Mouse (Mus musculus): Measurements from ENCODE around the gene Fam81a. TPM values are rescaled to one million over a fixed set of nuclear protein-coding genes. Genes with fewer than 3 reads are reported as not detected.

The Fam81a gene
- total RNA-seq (2021): 10 to 100 TPM; 90.4 to 92.0 TPM
- long read RNA-seq, experiment 1, transcript Fam81a-201 (9 exons, 3,703 nt): major isoform, 39 of 67 reads
- long read RNA-seq, experiment 1, partial matches to known transcripts: 3 of 67 reads
- long read RNA-seq, experiment 1, other reads (novel, unspliced or antisense): 25 of 67 reads
- long read RNA-seq, experiment 2, transcript Fam81a-201 (9 exons, 3,703 nt): major isoform, 37 of 72 reads
- long read RNA-seq, experiment 2, partial matches to known transcripts: 1 of 72 reads
- long read RNA-seq, experiment 2, other reads (novel, unspliced or antisense): 34 of 72 reads

GRCm38 (mm10) chr9:70142460-70142859 lies at the start of gene Fam81a:
Fam81a (minus strand) TSS chr9:70142560.
- no peak for DNase-seq (ENCODE audit: low spot score in 2 of 2)
- Histone ChIP-seq H3K4me3 (peak within 1 kb of the TSS; percentile 89), H3K27ac (peak within 1 kb of the TSS; percentile 77)
- TF ChIP-seq CTCF (conservative IDR thresholded peaks at IDR 0.05): no peak

DNA sequence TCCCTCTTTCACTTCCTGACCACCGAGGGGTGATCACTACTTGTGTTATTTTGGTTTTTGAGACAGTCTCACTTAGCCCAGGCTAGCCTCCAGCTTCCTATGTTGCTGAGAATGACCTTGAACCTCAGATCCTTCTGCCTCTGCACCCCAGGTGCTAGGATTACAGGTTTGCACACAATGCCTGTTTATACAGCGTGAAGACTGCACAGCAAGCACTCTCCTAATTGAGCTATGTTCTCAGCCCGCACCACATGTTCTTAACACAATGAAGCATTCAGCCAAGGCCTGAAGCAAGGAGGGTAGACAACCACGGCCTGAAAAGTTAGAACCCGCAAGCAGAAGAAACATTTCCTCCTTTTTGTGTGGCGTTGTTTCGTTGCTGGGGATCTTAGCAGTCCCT lies 40.3 kb upstream of the Fam81a start:
- DNase-seq (ENCODE audit: low spot score in 2 of 2): no peak
- H3K4me3 ChIP-seq: no peak overlapping the region
- no peak overlapping the region for H3K27ac ChIP-seq
- TF ChIP-seq CTCF (conservative IDR thresholded peaks at IDR 0.05): no peak

GRCm38 (mm10) chr9:70181719-70182118 lies 39.4 kb upstream of the Fam81a start:
- peak in 1 of 2 experiments; percentile 29 for DNase-seq (ENCODE audit: low spot score in 2 of 2)
- Histone ChIP-seq H3K4me3 (no peak overlapping the region; the same call in 1 of the 2 replicates), H3K27ac (no peak overlapping the region)
- TF ChIP-seq CTCF (conservative IDR thresholded peaks at IDR 0.05): no peak

DNA sequence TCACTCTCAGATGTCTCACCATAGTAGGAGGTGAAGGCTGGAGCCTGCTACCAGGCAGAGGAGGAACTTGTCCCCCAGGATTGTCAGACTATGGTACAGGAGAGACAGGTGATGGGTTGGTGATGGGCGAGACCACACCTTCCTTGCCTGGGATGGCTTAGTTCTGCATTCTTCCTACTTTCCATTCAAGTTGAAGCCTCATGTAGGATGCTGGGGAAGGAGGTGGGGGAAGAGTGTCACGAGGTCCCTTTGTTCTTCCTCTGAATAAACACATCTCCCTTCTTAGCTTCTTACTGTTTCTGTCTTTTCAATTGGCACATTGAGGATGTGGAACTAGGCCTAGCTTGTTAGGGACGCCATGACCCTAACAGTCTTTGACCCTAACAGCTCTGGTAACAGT lies 33.9 kb upstream of the Fam81a start:
- no peak overlapping the region for H3K27ac ChIP-seq
- H3K4me3 ChIP-seq: no peak overlapping the region
- no peak for TF ChIP-seq CTCF (conservative IDR thresholded peaks at IDR 0.05)
- no peak for DNase-seq (ENCODE audit: low spot score in 2 of 2)

- Histone ChIP-seq H3K4me3 (no peak overlapping the region), H3K27ac (no peak overlapping the region)
- TF ChIP-seq CTCF (conservative IDR thresholded peaks at IDR 0.05): no peak
- no peak for DNase-seq (ENCODE audit: low spot score in 2 of 2)
These were observed 32.5 kb upstream of the Fam81a start for GRCm38 (mm10) chr9:70174896-70175295.

DNA sequence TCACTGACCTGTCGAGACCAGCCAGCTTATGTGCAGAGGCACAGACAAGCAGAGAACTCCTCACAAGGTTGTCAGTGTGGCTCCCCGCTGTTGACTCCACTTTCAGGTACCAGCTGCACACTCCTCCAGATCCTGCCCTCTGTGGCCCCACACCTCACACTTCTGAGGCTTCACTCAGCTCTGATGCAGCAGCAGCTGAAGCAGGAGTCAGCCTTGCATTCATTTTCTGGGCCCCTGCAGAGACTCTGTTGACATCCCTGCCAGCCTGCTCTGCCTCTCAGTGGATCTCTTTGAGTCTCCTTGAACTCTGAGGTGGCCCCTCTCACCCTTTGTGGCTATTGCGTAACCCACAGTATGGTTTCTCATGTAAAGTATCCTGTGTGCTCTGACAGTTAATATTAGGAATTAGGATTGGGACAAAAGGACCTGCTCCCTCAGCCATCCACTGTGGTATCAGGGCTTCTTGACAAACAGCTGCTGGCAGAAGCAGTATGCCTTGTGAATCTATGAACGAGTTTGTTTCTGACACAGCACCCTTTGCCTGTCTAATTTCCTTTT lies 32.0 kb upstream of the Fam81a start:
- DNase-seq (ENCODE audit: low spot score in 2 of 2): no peak
- H3K4me3 ChIP-seq: no peak overlapping the region
- no peak overlapping the region for H3K27ac ChIP-seq
- TF ChIP-seq CTCF (conservative IDR thresholded peaks at IDR 0.05): no peak

DNA sequence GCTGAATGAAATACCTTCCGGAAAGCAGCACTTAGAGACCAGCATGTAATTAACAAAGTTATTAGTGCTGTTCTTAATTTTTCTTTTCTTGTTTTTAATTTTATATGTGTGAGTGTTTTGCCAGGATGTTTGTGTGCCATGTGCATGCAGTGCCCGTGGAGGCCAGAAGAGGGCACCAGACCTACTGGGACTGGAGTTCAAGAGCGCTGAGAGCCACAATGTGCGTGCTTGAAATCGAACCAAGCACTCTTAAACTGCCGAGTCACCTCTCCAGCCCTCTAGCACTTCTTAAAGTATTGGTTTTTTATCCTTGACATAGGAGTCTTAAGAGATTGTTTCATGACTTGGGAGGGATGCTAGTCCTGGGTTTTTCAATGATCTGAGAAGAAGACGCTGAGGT lies 26.6 kb upstream of the Fam81a start:
- no peak for DNase-seq (ENCODE audit: low spot score in 2 of 2)
- H3K27ac ChIP-seq: no peak overlapping the region
- TF ChIP-seq CTCF (conservative IDR thresholded peaks at IDR 0.05): peak; percentile 64
- H3K4me3 ChIP-seq: no peak overlapping the region

GRCm38 (mm10) chr9:70160071-70160470 lies 17.7 kb upstream of the Fam81a start:
- Histone ChIP-seq H3K27ac (no peak overlapping the region; the same call in 1 of the 2 replicates), H3K4me3 (no peak overlapping the region)
- peak; percentile 33 to 54 for DNase-seq (ENCODE audit: low spot score in 2 of 2)
- no peak for TF ChIP-seq CTCF (conservative IDR thresholded peaks at IDR 0.05)

DNA sequence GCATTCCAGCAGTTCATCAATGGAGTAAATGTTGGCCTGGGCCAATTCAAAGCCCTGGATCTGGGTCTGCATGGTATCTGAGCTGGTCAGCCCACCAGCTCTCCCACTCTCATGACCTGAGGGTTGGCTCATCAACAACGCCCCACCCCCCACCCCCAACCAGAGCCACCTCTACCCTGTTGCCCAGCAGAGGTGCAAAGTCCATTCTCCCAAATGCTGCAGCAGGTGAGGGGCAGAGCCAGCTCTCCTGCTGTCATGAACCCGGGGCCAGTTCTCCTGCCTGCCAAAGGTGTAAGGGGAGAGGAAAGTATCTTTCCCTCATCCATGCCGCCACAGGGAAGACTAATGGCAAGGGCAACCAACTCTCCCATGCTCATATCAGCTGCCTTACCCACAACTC lies 5.3 kb upstream of the Fam81a start:
- no peak for DNase-seq (ENCODE audit: low spot score in 2 of 2)
- Histone ChIP-seq H3K27ac (no peak overlapping the region), H3K4me3 (no peak overlapping the region)
- no peak for TF ChIP-seq CTCF (conservative IDR thresholded peaks at IDR 0.05)

DNA sequence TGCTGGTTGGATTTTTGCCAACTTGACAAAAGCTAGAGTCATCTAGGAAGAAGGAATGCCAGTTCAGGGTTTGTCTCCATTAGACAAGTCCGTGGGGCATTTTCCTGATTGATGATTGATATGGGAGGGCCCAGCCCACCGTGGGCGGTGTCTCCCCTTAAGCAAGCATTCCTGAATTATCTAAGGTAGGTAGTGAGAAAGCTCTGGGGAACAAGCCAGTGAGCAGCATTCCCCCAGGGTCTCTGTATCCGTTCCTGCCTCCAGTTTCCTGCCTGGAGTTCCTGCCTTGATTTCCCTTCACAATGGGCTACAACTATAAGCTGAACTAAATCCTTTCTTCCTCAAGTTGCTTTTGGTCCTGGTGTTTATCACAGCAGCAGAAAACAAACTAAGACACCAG lies 3.1 kb upstream of the Fam81a start:
- TF ChIP-seq CTCF (conservative IDR thresholded peaks at IDR 0.05): no peak
- H3K4me3 ChIP-seq: no peak overlapping the region
- no peak for DNase-seq (ENCODE audit: low spot score in 2 of 2)

GRCm38 (mm10) chr9:70143326-70143725 lies 966 bp upstream of the Fam81a start:
- Histone ChIP-seq H3K27ac (no peak overlapping the region), H3K4me3 (no peak overlapping the region)
- DNase-seq (ENCODE audit: low spot score in 2 of 2): no peak
- TF ChIP-seq CTCF (conservative IDR thresholded peaks at IDR 0.05): no peak

More for the DNA sequence above, 3.1 kb upstream of the Fam81a start:
- no peak overlapping the region for H3K27ac ChIP-seq

- peak overlapping the region; percentile 77 for H3K27ac ChIP-seq
- DNase-seq (ENCODE audit: low spot score in 2 of 2): no peak
- H3K4me3 ChIP-seq: peak overlapping the region; percentile 89
- TF ChIP-seq CTCF (conservative IDR thresholded peaks at IDR 0.05): no peak
These were observed 454 bp downstream of the Fam81a start for GRCm38 (mm10) chr9:70141885-70142326.

DNA sequence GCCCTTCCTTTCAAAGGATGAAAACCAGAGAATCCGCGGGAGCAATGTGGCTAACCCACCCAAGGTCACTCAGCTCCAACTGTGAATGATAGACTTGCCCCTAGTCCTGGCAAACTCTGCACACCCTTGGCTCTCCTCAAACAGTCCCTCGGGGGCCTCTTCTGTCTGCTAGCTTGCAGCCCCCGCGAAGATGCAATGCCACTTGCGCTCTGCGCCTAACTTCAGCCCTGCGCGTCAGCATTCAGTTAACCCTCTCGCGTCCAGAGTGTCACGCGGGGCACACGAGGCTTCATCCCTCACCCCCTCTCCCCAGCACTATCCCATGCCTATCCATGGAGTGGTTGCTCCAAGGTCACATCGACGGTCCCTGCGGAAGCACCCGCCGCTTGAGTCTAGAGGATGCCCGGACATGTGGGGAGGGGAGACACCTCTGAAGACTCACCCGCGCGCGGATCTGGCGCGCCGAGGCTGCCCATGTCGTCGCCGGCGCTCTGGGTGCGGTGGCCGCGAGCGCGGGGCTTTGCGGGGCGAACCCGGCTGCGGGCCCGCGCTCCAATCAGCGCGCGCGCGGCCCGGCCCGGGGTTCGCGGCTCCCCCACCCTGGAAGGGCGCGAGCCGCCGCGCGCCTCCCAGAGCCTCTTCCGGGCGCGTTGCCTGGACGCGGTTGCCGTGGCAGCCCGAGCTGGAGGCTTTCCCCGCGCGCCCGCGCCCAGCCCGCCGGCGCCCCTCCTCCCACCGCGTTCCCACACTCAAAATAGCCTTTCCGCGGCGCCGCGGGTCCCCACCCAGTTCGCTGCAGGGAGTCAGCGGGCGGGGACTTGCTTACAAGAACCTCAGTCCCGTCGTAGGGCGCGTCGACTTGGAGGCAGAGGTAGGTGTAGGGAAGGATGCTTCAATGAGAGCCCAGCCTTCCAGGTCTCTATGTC lies 1.2 kb downstream of the Fam81a start:
- no peak for TF ChIP-seq CTCF (conservative IDR thresholded peaks at IDR 0.05)
- peak overlapping the region; percentile 98 for H3K27ac ChIP-seq

More for the DNA sequence above, 1.2 kb downstream of the Fam81a start:
- peak overlapping the region; percentile 89 for H3K4me3 ChIP-seq
- DNase-seq (ENCODE audit: low spot score in 2 of 2): peak; percentile 88 to 89
